Mouse (Mus musculus): ENCODE data around the gene Pdxp.

Gene Pdxp

GRCm38 (mm10) chr15:78899740-78900584 lies 13.8 kb upstream of the Pdxp start, which contains the start of gene Sh3bp1:
Sh3bp1 (plus strand) TSS chr15:78899768.
- no peak for DNase-seq (ENCODE audit: low spot score)

GRCm38 (mm10) chr15:78900585-78901421 lies 12.9 kb upstream of the Pdxp start:
- DNase-seq (ENCODE audit: low spot score) = no peak

- no peak for DNase-seq (ENCODE audit: low spot score)
Measured at GRCm38 (mm10) chr15:78901422-78901789, 12.3 kb upstream of the Pdxp start.

GRCm38 (mm10) chr15:78903243-78903642 lies 10.5 kb upstream of the Pdxp start:
- peak; percentile 71 for DNase-seq (ENCODE audit: low spot score)

GRCm38 (mm10) chr15:78908399-78908798 lies 5.3 kb upstream of the Pdxp start:
- DNase-seq (ENCODE audit: low spot score) = no peak

GRCm38 (mm10) chr15:78908982-78909381 lies 4.7 kb upstream of the Pdxp start:
- no peak for DNase-seq (ENCODE audit: low spot score)

- DNase-seq (ENCODE audit: low spot score) = no peak
Measured at GRCm38 (mm10) chr15:78912040-78912439, 1.7 kb upstream of the Pdxp start.

- DNase-seq (ENCODE audit: low spot score) = no peak
Measured at GRCm38 (mm10) chr15:78914091-78914822, 538 bp downstream of the Pdxp start.

GRCm38 (mm10) chr15:78914823-78915659 lies 1.3 kb downstream of the Pdxp start:
- no peak for DNase-seq (ENCODE audit: low spot score)

- DNase-seq (ENCODE audit: low spot score) = no peak
Measured at GRCm38 (mm10) chr15:78915660-78916017, 1.9 kb downstream of the Pdxp start.

- no peak for DNase-seq (ENCODE audit: low spot score)
Measured at GRCm38 (mm10) chr15:78916052-78916826, 2.5 kb downstream of the Pdxp start.

- DNase-seq (ENCODE audit: low spot score) = no peak
Measured at GRCm38 (mm10) chr15:78918126-78918525, 4.4 kb downstream of the Pdxp start.

- DNase-seq (ENCODE audit: low spot score) = no peak
Measured at GRCm38 (mm10) chr15:78919914-78920313, 6.2 kb downstream of the Pdxp start.

- no peak for DNase-seq (ENCODE audit: low spot score)
Measured at GRCm38 (mm10) chr15:78922700-78923099, 9.0 kb downstream of the Pdxp start.

- no peak for DNase-seq (ENCODE audit: low spot score)
Measured at GRCm38 (mm10) chr15:78923585-78923984, 9.9 kb downstream of the Pdxp start.

GRCm38 (mm10) chr15:78925129-78925528 lies 11.4 kb downstream of the Pdxp start:
- no peak for DNase-seq (ENCODE audit: low spot score)

- DNase-seq (ENCODE audit: low spot score) = no peak
Measured at GRCm38 (mm10) chr15:78926021-78926919, 12.6 kb downstream of the Pdxp start, which contains the start of gene Lgals1. Lgals1 (plus strand) TSS chr15:78926725.

- DNase-seq (ENCODE audit: low spot score) = no peak
Measured at GRCm38 (mm10) chr15:78927021-78927787, 13.5 kb downstream of the Pdxp start.
